Mouse (Mus musculus) mature B cell (primary cell): ENCODE data around the gene Mgat4c.
"Not testable (repeated sequence)": the region's sequence is repeated elsewhere in the genome, so short reads cannot be mapped to it uniquely, and the experiment has no call there.

Experiments used
- in situ Hi-C: fragments of 300-500 bp; cut with MboI; formaldehyde crosslinking; loops from 2 replicates; pipeline ENCODE4 v1.14.3; 2019

Mgat4c gene

DNA sequence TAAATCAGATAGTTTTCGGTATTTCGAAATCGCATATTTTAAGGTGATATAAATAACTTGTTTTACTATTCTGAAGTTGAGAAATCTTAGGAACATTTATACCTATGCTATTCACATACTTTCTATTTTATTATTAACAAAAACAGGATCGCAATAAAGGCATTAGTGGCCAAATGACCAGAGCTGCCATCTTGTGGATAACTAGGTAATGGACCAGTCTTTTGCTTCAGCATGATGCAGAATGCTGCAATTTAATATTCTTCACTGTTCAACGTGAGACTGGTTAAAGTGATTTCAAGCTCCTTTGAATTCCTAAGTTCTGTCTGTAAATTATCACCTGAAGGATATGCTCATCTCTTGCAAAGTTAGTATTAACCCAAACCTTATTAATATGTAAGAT, 473.6 kb downstream of the Mgat4c start:
- in situ Hi-C loops = no loop called here

GRCm38 (mm10) chr10:102155853-102156252, 474.6 kb downstream of the Mgat4c start:
- in situ Hi-C loops = no loop called here

DNA sequence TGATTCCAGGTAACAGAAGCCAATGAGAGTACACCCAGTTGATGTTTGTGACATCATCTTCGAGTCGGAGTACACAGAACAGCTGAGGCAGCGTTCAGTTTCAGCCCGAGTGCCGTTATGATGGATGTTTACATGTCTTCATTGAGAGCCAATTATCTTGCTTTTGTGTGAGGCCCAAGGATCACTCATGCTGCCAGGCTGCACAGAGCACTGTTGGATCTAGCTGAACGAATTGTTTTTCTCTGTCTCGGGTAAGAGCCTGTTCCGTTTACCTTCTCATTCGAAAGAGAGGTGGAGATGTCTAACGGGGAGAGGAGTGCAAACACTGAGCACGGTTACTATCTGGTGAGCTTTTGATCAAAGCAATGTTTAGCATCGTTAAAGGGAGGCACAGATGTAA, 477.5 kb downstream of the Mgat4c start:
- in situ Hi-C loops = no loop called here

DNA sequence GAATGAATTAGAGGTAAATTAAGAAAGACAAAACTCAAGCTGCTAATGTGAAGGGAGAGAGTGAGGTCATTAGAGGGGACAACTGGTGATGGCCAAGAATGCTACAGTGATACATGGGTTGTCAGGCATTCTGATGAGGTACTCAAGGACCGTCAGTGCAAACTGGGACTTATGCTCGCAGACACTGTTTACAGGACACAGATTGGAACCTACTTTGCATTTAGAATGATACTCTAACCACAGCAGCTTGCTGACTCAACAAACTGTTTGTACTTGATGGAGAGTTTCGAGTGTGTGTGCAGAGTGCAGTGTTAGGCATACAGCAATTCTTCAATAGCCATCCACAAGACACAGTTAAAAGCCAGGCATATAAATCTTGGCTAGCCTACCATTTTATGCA, 503.4 kb downstream of the Mgat4c start:
- in situ Hi-C loops = no loop called here

- in situ Hi-C loops = no loop called here
Observed at GRCm38 (mm10) chr10:102191646-102192045, 510.4 kb downstream of the Mgat4c start.

DNA sequence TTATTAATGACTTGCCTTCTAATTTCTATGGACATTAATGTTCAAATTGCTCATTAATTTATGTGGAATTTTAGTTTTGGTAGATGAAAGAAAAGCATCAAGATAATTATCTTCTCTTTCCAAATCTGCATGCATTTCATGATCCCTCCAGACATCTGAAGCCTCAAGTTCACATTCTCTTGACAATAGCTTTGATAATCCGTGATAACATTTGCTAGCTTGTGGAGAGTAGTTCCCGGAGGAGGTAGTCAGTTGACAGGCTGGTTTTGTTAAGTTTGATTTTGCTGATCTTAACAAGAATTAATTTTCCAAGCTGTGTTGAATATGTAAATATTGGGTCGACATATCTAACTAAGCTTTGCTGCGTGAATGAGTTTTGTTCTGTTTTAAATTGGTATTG, 515.6 kb downstream of the Mgat4c start:
- in situ Hi-C loops = no loop called here

DNA sequence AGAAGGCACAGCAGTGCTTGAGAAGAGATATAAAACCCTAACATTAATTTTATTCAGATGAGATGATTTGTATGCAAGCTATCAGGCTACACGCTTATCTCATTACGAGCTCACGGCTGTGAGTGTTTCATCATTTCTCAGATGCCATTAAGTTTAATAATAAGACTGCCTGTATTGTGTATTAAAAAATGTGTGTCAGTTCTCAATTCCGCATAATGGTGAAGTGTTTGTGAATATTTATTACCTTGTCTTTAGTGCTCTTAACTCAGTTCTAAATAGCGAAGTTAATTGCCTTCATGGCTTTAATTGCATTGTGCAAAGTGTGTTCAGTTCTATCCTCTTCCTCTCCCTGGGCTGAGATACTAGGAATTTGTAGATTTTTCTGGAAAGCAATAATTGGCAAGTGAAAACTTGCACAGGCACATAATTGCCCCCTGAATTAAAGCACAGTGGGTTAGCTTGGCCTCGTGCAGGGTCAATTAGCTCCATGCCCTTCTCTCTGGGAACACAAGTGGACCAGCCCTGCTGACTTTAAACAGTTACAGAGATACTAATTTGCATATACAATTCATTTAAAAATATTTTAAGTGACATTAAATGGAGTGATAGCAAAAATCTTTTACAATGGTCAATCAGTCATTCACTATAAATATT, 557.4 kb downstream of the Mgat4c start:
- in situ Hi-C loops = no loop called here

GRCm38 (mm10) chr10:102243897-102244296, 562.6 kb downstream of the Mgat4c start:
- in situ Hi-C loops = no loop called here

GRCm38 (mm10) chr10:102244601-102245000, 563.3 kb downstream of the Mgat4c start:
- in situ Hi-C loops = no loop called here

DNA sequence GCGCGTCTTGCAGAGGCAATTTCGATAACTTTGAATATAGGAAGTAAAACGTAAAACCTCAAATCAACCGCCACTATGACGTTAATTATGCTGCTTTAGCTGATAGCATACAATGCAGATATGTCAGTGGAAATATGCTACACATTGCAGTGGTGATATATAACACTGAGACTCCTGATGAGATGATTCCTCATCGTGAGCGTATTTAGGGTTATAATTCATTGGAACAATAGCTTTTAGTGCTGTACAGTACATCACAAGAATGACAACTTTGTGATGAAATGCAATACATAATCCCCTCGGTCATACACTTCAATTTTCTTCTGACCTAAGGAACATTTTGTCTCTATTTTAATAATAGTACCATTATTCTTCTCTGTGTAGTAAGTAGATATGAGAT, 564.0 kb downstream of the Mgat4c start:
- in situ Hi-C loops = no loop called here

GRCm38 (mm10) chr10:102308892-102309479, 627.7 kb downstream of the Mgat4c start:
- in situ Hi-C loops = no loop called here

DNA sequence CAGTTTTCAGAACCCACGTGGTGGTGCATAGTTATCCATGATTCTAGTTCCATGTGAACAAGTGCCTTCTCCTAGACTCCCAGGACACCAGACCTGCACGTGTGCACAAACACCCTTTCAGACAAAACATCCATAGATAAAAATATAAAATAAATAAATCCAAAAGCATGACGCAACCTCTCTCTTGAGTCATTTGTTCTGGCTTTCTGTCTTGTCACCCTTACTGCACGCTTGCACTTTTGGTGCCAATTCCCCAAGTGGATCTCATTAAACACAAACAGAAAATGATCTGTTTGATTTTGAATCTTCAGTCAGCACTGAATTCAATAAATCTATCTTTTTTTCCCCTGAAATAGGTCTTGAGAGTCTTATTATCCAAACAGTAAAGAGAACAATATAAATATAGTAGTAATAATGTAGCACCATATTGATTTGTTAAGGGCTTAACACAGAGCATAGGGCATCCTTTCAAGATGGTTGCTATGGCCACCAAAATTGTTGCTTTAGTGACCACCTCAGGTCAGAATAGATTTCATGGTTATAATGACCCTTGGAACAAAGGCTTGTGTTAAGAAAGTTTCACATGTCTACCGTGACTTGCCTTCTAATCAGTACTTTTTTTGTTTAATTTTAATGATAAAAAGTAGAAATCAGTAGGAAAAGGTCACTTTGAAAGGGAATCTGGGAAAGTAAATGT, 684.5 kb downstream of the Mgat4c start:
- in situ Hi-C loops = no loop called here

DNA sequence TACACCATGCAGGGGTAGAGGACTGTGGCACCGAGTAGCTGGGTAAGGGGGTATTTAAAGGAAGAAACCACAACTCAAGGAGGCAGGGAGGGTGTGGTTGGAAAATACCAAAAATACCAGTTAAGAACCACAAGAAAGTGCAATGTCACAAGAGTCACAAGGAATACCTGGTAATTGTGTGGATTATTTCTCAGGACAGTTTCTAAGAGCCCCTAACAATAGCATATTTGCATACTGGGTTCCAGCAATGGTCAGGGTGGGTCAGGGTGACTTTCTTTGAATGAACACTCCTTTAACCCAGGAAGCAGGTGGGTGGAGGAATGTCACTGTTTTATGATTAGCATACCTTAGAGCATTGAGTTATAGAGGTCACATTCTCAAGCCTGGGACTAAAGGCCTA, 689.3 kb downstream of the Mgat4c start:
- in situ Hi-C loops = no loop called here

- in situ Hi-C loops = no loop called here
Observed at GRCm38 (mm10) chr10:102372111-102372510, 690.8 kb downstream of the Mgat4c start.

GRCm38 (mm10) chr10:102374061-102374460, 692.8 kb downstream of the Mgat4c start:
- in situ Hi-C loops = no loop called here

GRCm38 (mm10) chr10:102377377-102377776, 696.1 kb downstream of the Mgat4c start:
- in situ Hi-C loops = no loop called here

GRCm38 (mm10) chr10:102389223-102389622, 707.9 kb downstream of the Mgat4c start:
- in situ Hi-C loops = no loop called here

DNA sequence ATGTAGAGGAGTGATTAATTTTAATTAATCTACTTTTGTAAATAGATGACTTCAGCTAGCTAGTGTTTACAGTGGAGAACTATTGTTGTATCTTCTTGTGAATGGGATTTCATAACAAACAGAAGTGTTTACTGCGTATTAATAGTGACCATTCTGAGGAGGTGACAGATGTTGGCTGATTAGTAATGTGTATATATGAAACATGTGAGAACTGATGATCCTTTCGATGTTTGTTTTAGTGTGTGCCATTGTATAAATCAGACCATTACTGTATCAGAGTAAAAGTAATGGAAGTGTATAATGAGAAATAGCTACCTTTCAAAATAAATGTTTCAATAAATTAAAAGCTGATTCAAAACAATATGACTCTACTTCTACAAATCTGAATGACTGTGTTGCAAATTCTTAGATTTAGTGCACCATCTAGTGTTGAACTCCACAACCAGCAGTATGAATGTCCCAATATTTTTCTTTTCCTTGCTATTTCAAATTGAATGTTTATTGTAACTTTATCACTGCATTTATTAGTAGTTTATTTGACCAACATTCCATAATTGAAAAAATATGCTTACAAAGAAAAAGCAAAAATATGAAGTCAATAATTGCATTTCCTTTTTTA, 736.5 kb downstream of the Mgat4c start:
- in situ Hi-C loops = no loop called here

DNA sequence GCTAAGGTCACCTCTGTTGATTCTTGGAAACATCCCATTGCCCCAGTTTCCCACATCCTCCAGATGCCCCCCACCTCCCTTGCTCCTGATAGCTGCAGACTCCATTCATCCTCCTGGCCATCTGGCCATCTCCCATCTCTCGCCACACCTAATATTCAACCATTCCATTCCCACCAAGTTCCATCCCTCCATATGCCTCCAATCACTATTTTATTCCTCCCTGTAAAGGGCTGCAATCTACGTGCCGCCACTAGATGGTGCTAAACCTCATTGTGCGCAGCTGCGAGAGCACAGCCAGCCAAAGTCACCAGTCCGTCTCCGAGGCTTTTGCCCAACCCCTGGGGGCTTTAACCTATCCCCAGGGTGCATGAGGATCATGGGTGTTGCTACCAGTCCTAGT, 753.8 kb downstream of the Mgat4c start:
- in situ Hi-C loops = not testable (repeated sequence)

GRCm38 (mm10) chr10:102435467-102435866, 754.2 kb downstream of the Mgat4c start:
- in situ Hi-C loops = not testable (repeated sequence)
